Mouse (Mus musculus) left cerebral cortex, postnatal 36 days (tissue): ENCODE data around the gene Fnip2. TPM values are rescaled to one million over a fixed set of nuclear protein-coding genes. Genes with fewer than 3 reads are reported as not detected.
A peak's percentile ranks its signal among the peaks of the same experiment; 100 is the strongest.
"Not testable (repeated sequence)": the region's sequence is repeated elsewhere in the genome, so short reads cannot be mapped to it uniquely, and the experiment has no call there.

ENCODE experiments used
- DNase-seq, 2 experiments: peaks; one replicate each; pipeline ENCODE4 v3.0.0; 2021 to 2022; ENCODE audit warnings: low spot score in 2 of 2, mixed read lengths in 1 of 2
- intact Hi-C: fragments of 180-260 bp; cut with DNase I; formaldehyde crosslinking; loops from one replicate; pipeline ENCODE4 v1.15.1; 2025
- total RNA-seq, 2 experiments: library from RNA; stranded (reverse); gene quantifications; 2 replicates each; pipeline ENCODE4 v1.2.3; 2021

Gene Fnip2
- total RNA-seq, 2 experiments from 2014 or later = 17.7 to 19.7 TPM

GRCm38 (mm10) chr3:79493064-79493463 lies 74.5 kb downstream of the Fnip2 start:
- intact Hi-C loops = loop anchor here (5.0 kb wide), 1 partner anchor 271 kb away; no protein-coding TSS in a partner anchor
- no peak for DNase-seq

DNA sequence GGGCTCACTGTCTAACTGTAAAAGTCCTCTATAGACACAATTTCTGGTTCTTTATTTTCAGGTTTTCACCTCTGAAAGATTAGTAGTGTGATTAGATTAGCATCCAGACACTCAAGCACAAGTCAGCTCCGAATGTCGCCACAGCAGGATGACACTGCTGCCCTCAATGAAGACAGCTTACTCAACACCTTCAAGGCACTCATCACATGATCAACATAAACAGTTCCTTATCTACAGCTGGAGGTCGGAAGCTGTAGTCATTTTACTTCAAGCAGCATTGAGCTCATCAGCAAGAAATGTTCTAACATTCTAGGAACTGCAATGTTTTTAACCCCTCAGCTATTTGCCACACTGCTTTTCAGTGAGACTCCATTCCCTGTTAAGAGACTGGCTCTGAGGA lies 76.0 kb downstream of the Fnip2 start:
- intact Hi-C loops = loop anchor here (5.0 kb wide), 1 partner anchor 269 kb away; no protein-coding TSS in a partner anchor

GRCm38 (mm10) chr3:79490102-79490501 lies 77.5 kb downstream of the Fnip2 start:
- intact Hi-C loops = loop anchor here (5.0 kb wide), 1 partner anchor 268 kb away; no protein-coding TSS in a partner anchor
- DNase-seq = no peak

More for the DNA sequence above, 76.0 kb downstream of the Fnip2 start:
- no peak for DNase-seq

GRCm38 (mm10) chr3:79488025-79488424 lies 79.6 kb downstream of the Fnip2 start:
- intact Hi-C loops = no loop called here
- DNase-seq = no peak

DNA sequence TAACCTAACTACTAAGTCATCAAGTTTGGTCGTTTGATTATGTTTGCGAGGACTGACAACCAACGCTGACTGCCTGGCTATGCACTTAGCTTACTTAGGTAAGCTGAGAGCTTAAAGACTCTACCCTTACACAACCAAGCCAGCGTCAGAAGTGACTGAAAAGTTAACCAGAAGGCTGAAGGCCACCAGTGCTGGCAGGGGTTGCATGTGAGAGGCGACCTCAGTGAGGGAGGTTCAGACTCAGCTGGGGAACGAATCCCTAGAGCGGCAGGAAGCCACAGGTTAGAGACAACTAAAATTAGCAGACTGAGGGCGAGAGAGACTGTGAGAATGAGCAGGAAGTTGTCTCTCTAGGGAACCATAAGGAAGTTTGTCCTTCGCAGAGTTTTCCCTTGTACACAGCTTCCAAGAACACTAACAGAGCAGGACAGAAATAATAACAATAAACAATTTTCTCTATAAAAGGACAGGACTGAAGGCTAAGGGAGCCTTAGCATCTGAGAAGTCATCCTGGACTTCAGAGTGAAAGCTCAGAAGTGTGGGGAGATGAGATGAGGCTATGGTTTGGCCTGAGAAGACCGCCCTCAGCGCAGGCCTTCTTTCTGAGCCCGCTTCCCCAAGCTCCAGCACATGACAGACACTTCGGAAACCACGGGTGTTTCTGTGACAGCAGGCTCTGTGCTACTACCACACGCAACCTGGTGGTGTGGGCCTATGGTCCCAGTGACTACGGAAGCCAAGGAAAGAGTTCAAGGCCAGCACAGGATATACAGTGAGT lies 83.1 kb downstream of the Fnip2 start:
- intact Hi-C loops = no loop called here
- no peak for DNase-seq

- DNase-seq = no peak
- intact Hi-C loops = no loop called here
Measured at GRCm38 (mm10) chr3:79478880-79479279, 88.7 kb downstream of the Fnip2 start.

- intact Hi-C loops = no loop called here
- no peak for DNase-seq
Measured at GRCm38 (mm10) chr3:79478400-79478799, 89.2 kb downstream of the Fnip2 start.

DNA sequence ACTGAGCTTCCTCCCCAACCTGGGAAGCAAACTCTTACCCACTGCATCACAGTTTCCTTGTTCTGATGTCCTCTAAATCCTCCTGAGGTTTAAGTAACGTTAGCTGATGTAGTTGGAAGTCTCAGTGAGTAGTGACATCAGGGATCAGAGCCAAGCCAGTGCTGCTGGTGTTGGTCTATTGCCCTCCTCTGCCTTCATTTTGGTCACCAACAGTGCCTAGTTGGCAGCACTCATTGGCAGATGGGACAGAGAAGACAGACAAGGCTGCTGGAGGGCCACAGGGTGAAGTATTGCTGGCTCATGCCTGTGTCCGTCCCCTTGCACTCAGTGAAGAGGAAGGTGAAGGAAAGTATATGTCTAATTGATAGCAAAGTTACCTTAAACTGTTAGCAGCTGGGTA lies 91.6 kb downstream of the Fnip2 start:
- DNase-seq = no peak
- intact Hi-C loops = loop anchor here (1.0 kb wide), 1 partner anchor 39 kb away; no protein-coding TSS in a partner anchor

GRCm38 (mm10) chr3:79474911-79475310 lies 92.7 kb downstream of the Fnip2 start:
- intact Hi-C loops = loop anchor here (1.0 kb wide), 1 partner anchor 38 kb away; no protein-coding TSS in a partner anchor
- peak; percentile 33 to 37 for DNase-seq

DNA sequence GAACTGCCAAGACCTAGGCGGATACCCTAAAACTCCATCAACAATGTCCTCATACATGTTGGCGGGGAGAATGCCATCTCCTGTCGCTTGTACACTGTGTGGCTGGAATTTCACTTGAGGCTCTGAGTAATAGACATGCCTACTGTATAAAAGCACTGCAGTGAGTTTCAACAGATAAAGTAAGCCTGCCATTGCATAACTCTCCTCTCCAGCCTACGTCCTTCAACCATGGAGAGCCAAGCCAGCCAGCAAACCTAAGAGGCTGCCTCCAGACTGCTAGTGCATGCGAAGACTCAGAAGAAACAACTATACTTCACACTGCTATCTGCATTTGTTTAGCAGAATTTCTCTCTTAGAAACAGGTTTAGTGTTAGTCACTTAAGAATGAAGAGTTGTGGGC lies 95.2 kb downstream of the Fnip2 start:
- intact Hi-C loops = no loop called here
- DNase-seq = peak; percentile 19 to 35

DNA sequence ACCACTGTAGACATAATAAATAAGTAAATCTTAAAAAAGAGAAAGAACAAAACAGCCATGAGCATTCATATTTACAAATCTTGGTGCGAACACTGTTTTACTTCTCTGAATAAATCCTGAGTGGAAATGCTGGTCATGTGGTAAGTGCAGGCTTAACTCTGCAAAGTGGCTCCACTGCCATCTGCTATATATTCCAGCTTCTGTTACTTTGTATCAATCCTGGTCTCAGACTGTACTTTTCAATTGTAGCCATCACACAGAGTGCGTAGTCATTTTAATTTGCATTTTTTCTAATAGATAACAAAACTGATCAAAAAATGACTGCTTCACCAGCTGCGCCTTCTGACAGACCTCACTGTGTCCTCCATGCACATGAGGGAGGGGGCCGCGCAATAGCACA lies 98.2 kb downstream of the Fnip2 start:
- intact Hi-C loops = no loop called here
- no peak for DNase-seq

DNA sequence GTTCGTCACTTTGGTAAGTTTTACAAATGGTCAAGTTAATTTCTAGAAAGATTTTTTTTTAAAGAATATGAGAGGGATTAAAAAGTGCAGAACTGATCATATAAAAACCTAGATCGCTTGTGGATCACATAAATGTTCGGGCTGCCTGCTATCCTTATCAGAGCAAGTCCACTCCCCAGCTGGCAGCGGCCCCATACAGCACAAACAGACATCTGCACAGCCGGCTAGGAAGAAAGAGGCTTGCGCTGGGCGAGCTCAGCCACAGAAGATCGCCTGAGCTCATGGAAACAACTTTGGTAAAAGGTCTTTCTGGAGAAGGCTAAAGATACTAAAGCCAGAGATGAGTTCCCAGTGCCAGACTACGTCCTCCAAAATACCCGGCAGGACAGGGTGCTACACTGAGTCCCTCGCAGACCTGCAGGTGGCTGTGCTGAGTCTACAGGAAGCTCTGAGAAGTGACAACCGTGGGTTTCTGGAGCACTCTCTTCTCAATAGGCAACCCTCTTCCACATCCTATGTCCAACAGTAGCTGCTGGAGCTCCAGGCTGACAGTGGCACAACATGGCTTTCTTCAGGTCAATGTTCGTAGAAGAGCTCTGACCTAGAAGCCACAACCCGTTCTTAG lies 108.8 kb downstream of the Fnip2 start:
- intact Hi-C loops = no loop called here
- DNase-seq = no peak

DNA sequence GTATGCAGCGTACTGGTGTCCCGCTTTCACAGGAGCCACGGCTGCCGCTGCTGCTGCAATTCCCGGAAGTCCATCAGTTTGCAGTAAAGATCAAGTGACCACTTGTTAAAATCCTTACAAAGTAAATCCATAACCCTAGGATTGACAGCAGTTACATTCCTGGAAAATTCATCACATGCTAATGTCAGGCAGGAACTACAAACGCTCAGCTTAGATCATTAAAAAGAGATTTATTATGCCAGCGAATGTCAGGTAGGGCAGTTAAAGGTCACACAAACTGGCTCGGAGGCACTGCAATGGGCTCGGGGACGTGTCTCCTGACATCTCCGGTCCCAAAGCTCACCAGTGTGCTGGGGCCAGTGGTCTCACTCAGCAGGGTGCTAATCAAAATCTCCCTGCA lies 111.8 kb downstream of the Fnip2 start:
- DNase-seq = no peak
- intact Hi-C loops = no loop called here

DNA sequence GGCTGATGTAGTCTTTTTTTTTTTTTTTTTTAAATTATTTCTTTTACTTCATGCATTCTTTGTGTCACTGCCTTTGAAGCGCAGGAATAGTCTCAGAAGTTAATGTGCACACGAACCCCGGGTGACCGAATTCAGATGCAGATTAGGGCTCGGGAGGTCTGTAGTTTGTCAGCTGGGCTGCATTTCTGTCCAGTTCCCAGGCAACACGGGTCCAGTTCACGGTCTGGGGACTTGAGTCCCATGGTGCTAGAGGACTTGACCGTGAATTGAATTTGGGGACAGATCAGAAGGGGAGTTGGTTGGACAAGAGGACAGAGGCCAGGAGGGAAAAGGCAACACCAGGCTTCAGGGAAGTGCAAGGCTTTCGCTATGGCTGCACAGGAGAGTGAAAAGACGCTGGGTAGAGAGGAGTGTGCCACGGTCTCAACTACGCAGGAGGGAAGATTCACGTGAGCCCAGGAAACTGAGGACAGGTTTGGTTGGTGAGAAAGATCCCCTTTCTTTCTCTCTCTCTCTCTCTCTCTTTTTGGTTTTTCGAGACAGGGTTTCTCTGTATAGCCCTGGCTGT lies 114.8 kb downstream of the Fnip2 start:
- no peak for DNase-seq
- intact Hi-C loops = no loop called here

GRCm38 (mm10) chr3:79449361-79449760 lies 118.2 kb downstream of the Fnip2 start:
- intact Hi-C loops = loop anchor here (5.0 kb wide), 1 partner anchor 227 kb away; no protein-coding TSS in a partner anchor
- DNase-seq = no peak

- intact Hi-C loops = loop anchor here (5.0 kb wide), 1 partner anchor 226 kb away; no protein-coding TSS in a partner anchor
- no peak for DNase-seq
Measured at GRCm38 (mm10) chr3:79448421-79448820, 119.2 kb downstream of the Fnip2 start.

- intact Hi-C loops = loop anchor here (5.0 kb wide), 1 partner anchor 224 kb away; no protein-coding TSS in a partner anchor
- not testable (repeated sequence) for DNase-seq
Measured at GRCm38 (mm10) chr3:79446648-79447047, 120.9 kb downstream of the Fnip2 start.

GRCm38 (mm10) chr3:79446124-79446523 lies 121.5 kb downstream of the Fnip2 start:
- DNase-seq = no peak
- intact Hi-C loops = loop anchor here (5.0 kb wide), 1 partner anchor 224 kb away; no protein-coding TSS in a partner anchor

DNA sequence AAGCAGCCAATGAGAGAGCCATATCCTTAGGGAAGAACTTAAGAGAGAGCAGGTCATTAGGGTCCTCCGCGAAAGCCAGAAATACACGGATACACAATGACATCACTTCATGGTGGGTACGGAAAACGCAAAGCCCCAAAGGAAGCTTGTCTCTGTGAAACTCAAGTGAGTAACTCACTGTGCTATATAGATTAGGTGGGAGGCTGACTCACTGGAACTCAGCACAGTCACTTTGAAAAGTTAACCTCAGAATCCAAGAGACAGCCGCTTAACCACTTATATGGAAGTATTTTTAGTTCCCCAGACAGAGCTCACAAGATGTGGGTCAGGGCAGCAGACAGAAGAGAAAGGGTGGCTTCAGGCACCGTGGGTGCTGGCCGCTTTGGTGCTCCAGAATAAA lies 122.6 kb downstream of the Fnip2 start:
- intact Hi-C loops = loop anchor here (5.0 kb wide), 1 partner anchor 223 kb away; no protein-coding TSS in a partner anchor
- no peak for DNase-seq

DNA sequence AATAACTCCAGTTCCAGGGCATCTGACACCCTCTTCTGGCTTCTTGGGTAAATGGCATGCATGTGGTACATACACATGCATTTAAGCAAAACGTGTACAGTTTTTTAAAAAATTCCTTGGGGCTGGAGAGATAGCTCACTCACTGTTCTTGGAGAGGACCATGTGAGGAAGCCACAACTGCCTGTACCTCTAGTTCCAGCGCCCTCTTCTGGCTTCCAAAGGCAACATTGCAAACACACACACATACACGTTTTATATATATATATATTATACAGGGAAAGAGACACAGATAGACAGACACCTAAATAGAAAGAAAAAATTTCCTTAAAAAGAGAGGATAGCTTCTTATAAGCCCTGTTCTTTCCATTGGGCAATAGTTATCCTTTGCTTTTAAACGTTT lies 123.7 kb downstream of the Fnip2 start:
- DNase-seq = no peak
- intact Hi-C loops = no loop called here
